Mouse (Mus musculus): ENCODE measurements around the gene Kcnh3.

The Kcnh3 gene

DNA sequence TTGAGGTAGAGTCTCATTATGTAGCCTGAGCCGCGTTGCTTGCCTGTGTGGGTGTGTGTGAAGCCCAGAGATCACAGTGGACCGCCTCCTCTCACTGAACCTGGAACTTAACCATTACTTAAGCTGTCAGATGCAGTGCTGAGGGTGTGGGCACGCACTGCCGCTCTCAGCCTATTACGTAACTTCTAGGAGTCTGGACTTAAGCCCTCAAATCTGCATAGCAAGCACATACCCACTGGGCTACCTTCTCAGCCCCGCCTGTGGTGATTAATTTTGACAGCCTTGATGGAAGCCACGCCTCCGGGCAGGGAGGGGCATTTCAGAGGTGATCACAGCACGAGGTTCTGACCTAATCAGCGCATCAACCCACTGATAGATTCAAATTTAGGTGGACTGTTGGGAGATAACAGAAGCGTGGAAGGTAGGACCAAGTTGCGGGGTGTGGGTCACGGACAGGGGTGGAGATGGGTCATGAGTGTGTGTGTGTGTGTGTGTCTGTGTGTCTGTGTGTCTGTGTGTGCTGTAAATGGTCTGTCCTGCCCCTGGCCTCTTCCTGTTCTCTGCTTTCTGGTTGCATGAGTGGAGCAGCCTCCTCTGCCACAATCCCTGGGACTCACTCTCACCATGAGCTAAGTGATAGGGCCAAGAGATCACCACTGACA, 60.0 kb downstream of the Kcnh3 start:
- DNase-seq (ENCODE audit: low spot score in 2 of 2), result no peak

DNA sequence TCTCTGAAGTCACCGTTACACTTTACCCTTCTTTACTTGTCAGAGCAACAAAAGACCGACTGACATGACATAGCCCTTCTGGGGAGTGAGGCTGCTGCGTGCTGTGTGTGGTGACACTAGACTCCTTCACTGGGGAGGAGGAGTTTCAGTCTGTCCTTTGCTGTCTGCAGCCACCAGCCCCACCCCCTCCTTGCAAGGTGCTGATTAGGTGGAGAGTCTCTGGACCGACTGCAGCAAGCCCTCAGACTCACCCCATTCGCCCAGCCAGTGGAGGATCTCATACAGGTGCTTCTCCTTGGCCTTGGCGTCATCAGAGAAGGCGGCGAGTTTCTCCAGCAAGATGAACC, 60.5 kb downstream of the Kcnh3 start:
- no peak for DNase-seq (ENCODE audit: low spot score in 2 of 2)

DNA sequence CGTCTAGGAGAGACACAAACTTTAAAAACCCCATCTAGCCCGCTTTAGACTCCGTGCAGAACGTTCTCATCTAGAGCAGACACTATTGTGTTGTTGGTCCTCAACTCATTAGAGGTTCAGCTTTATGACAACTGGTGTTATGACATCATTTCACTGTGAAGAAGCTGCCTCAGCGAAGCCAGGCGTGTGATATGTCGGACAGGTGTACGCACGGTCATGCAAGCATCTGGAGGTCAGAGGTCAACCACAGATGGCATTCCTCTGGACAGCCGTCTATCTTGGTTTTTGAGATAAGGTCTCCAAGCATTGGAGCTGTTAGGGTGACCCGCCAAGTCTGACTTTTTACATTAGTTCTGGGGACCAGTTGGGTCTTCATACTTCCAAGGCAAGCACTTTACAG, 65.9 kb downstream of the Kcnh3 start:
- DNase-seq (ENCODE audit: low spot score in 2 of 2), result no peak

All from cerebellum, postnatal 4 days (tissue).